Mouse (Mus musculus) neutrophil, adult 59 days (primary cell): ENCODE results near the gene Pla2g4f. TPM values are rescaled to one million over a fixed set of nuclear protein-coding genes. Genes with fewer than 3 reads are reported as not detected.

Experiments used
- total RNA-seq, 2 experiments: library from RNA; stranded (reverse); gene quantifications; 1 replicate in 1 of 2; 2 replicates in 1 of 2; pipeline ENCODE4 v1.2.4; 2023

Gene Pla2g4f
- total RNA-seq, result under 1 TPM in 1 of 2 experiments, not detected in 1; 0.13 TPM

DNA sequence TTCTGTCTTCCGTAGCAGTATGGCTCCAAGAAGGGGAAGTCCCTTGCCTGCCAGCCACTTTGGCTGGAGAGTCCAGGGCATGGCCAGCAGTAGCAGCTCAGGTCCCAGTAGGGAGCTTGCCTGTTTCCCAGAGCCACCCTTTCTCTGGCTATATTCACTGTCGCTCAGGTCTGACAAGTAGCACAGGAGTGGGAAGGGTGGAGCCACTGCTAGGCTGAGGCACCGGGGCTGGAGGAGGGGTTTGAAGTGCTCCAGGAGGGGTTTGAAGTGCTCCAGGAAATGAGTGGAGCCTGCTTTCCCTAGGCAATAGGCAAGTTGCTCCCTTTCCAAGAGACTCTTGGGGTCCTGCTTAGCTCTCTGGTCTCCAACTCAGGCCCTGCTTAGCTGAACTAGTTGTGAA is at the start of gene Pla2g4f:
Gene Pla2g4f, minus strand, starts transcription at position 190 of the 400 bp plus-strand sequence.

DNA sequence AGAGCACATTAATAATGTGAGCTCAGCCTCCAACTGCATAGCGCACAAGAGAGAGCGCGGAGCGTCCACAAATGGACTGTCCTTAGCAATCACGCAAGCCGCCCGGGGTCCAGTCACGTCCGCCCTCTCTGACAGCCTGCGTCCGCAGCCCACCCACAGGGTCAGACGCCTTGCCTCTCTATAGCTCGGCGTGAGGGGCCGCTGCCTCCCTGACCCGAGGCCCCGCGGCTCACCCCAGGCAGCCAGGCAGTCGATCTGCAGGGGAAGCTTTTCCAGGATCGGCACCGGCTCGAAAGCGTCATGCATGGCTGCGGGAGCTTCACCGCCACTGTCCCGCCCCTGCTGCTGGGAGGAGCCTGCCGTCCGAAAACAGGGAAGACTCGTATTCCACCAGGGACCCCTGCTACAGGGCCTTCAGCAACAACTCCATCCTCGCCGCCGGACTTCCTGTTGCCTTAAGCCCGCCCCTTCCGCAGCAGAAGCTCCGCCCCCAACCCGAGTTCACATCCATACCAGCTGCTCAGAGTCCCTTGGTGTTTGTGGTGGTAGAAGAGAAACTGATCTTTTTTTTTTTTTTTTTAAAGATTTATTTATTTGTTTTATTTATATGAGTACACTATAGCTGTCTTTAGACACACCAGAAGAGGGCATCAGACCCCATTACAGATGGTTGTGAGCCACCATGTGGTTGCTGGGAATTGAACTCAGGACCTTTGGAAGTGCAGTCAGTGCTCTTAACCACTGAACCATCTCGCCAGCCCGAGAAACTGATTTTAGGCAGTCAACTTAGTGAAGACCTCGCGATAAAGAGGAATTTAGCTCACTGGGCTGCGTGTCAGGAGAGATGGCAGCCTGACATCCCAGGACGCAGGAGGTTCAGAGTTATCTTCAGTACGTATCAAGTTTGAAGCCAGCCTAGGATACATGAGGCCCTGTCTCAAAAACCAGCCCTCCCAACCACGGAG is 39.0 kb upstream of the Pla2g4f start, which contains the start of gene Vps39:
Gene Vps39, minus strand, starts transcription at position 456 of the 965 bp plus-strand sequence.

DNA sequence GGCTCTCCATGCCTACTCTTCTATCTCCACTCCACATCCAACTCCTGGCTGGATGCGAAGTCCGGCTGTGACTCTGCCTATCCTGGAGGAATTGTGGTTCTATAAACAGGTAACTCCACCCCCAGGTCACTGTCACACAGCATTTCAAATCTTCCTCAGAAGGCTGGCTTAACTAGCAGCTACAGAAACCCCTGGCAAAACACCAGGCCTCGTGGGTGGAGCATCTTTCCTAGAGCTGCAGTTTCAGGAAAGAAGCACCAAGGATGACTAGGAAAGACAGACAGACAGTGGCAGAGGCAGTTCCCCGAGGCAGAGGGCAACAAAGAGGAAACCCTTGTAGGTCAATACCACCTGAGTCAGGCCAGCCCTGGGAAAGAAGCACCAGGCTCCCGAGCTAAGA is 25.0 kb downstream of the Pla2g4f start, which contains the start of gene Pla2g4d:
Gene Pla2g4d, minus strand, starts transcription at position 203 of the 400 bp plus-strand sequence.

Other genes with a start within 250 kb of the Pla2g4f start
- 10 to 100 TPM; 46.4 to 70.4 TPM for gene Ehd4, start 159.6 kb downstream of the Pla2g4f start, total RNA-seq
- not detected for gene Pla2g4e, start 68.8 kb downstream of the Pla2g4f start, total RNA-seq
- not detected for gene Pla2g4d, start 25.0 kb downstream of the Pla2g4f start, total RNA-seq
- gene Vps39, start 39.0 kb upstream of the Pla2g4f start, total RNA-seq, result 10 to 100 TPM; 30.3 to 35.3 TPM
- 10 to 100 TPM; 11.9 to 15.3 TPM for gene Ganc, start 89.7 kb upstream of the Pla2g4f start, total RNA-seq
- gene Tmem87a, start 89.9 kb upstream of the Pla2g4f start, total RNA-seq, result 10 to 100 TPM; 25.2 to 28.5 TPM
- gene Capn3, start 141.9 kb upstream of the Pla2g4f start, total RNA-seq, result under 1 TPM; 0.16 to 0.31 TPM
- gene Zfp106, start 249.7 kb upstream of the Pla2g4f start, total RNA-seq, result 10 to 100 TPM; 74.4 to 82.8 TPM